Mouse (Mus musculus): ENCODE data around the gene 1700020D05Rik. TPM values are rescaled to one million over a fixed set of nuclear protein-coding genes. Genes with fewer than 3 reads are reported as not detected.

Gene 1700020D05Rik
- polyA plus RNA-seq, 2 experiments from 2014 or later = not detected

- no peak for ATAC-seq
Observed at GRCm38 (mm10) chr19:5474281-5475068, 29.1 kb downstream of the 1700020D05Rik start.

- ATAC-seq = peak; percentile 45
Observed at GRCm38 (mm10) chr19:5473720-5474119, 29.9 kb downstream of the 1700020D05Rik start, which contains the start of gene Efemp2. Efemp2 (plus strand) TSS chr19:5473954.

DNA sequence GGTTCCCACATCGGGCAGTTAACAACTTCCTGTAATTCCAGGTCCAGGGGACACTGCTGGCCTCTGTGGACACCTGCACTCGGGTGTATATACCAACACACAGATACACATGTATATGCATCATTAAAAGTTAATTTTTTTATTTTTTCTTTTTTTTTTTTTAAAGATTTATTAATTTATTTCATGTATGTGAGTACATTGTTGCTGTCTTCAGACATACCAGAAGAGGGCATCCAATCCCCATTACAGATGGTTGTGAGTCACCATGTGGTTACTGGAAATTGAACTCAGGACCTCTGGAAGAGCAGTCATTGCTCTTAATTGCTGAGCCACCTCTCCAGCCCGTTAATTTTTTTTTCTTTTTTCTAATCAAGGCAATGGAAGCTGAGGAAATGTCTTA is 30.7 kb downstream of the 1700020D05Rik start:
- no peak for ATAC-seq

- no peak for ATAC-seq
Observed at GRCm38 (mm10) chr19:5471846-5472245, 31.7 kb downstream of the 1700020D05Rik start.

GRCm38 (mm10) chr19:5468374-5468773 is 35.2 kb downstream of the 1700020D05Rik start, which contains the start of gene Ctsw:
Ctsw (minus strand) TSS chr19:5468507.
- ATAC-seq = peak; percentile 89

GRCm38 (mm10) chr19:5466916-5467500 is 36.6 kb downstream of the 1700020D05Rik start:
- no peak for ATAC-seq

DNA sequence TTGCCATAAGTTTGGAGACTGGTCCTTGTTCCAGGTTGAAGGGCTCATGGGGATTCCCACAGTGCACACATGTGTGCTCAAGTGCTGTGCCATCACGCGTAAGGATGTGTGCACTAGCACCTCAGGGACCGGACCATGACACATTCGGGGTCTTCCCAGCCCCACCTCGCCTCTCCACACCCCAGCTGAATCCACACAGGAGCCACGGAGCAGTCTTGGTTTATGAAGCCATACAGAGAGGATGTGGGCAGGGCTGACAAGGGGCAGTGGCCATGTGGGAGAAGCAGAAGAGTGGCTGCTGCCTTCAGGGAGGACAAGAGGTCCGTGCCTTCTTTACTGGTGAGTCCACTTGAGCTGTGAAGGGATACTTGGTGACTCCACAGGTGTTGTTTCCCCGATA is 38.5 kb downstream of the 1700020D05Rik start:
- no peak for ATAC-seq

- ATAC-seq = no peak
Observed at GRCm38 (mm10) chr19:5463791-5464562, 39.6 kb downstream of the 1700020D05Rik start.

DNA sequence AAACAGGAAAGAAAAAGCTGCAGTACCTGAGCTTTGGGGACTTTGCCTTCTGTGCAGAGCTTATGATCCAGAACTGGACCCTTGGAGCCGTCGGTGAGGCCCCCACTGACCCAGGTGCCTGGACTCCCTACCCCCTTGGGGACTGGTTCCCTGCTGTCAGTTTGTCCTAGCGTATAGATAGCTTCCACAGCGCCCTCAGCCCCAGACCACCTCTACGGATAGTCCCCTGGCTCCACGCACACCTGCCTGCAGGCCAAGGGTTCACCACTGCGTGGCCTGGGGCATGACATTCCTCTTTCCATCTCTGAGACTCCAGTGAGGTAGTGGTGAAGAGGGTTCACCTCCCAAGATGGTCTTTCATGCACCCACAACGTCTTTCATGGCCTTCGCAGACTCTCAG is 40.4 kb downstream of the 1700020D05Rik start:
- ATAC-seq = no peak

DNA sequence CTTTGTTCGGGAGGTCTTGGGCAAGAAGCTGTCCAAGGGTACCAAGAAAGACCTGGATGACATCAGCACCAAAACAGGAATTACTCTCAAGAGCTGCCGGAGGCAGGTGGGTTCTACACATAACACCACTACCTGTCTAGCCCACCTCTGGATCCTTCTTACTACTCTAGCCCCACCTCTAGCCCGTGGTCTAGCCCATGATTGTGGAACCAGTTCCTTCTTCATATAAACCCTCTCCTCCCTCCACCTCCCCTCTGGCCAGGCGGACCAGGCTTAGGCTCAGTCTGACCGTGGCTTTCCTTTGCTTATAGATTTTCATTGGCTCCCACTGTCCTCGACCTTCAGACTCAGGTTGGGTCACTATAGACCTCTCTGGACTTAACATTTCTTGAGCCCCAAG is 42.2 kb downstream of the 1700020D05Rik start:
- no peak for ATAC-seq

DNA sequence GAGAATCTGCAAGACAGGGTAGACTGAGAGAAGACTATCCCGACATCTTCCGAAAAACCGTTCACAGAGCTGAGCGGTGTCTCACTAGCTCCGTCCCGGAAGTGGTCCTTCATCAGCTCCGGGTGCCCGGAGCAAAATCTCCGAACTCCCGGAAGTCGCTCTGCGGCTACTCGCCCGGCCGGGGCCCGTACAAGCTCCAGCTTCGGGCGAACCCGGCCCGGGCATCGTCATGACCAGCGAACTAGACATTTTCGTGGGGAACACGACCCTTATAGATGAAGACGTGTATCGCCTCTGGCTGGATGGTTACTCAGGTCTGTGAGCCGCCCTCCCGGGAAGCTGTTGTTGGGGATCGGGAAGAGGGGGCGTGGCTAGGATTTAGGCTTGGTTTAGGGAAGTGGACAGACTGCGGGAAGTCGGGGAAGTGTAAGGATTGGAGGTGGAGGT is 43.1 kb downstream of the 1700020D05Rik start, which contains the start of gene Fibp:
Fibp (plus strand) TSS at position 151 of the 447 bp plus-strand sequence.
- peak; percentile 68 for ATAC-seq

DNA sequence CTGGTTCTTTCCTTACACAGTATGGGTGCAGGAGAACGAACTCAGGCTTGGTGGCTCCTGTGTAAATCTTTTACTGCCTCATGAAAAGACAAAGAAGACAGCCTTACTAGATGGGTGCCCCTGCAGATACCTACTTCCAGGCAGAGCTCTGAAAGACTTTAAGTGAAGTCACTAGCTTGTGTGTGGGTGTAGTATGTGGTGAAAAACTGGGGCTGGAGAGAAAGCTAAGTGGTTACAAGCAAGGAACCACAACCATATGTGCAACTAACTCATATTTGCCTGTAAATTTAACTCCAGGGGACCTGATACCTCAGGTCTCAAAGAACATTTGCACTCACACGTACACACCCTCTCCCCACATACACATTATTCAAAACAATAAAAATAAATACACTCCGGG is 43.7 kb downstream of the 1700020D05Rik start:
- ATAC-seq = no peak

GRCm38 (mm10) chr19:5459019-5459418 is 44.6 kb downstream of the 1700020D05Rik start:
- no peak for ATAC-seq

GRCm38 (mm10) chr19:5457746-5458442 is 45.7 kb downstream of the 1700020D05Rik start, which contains the start of gene Ccdc85b:
Ccdc85b (minus strand) TSS chr19:5457894.
- peak; percentile 11 for ATAC-seq

DNA sequence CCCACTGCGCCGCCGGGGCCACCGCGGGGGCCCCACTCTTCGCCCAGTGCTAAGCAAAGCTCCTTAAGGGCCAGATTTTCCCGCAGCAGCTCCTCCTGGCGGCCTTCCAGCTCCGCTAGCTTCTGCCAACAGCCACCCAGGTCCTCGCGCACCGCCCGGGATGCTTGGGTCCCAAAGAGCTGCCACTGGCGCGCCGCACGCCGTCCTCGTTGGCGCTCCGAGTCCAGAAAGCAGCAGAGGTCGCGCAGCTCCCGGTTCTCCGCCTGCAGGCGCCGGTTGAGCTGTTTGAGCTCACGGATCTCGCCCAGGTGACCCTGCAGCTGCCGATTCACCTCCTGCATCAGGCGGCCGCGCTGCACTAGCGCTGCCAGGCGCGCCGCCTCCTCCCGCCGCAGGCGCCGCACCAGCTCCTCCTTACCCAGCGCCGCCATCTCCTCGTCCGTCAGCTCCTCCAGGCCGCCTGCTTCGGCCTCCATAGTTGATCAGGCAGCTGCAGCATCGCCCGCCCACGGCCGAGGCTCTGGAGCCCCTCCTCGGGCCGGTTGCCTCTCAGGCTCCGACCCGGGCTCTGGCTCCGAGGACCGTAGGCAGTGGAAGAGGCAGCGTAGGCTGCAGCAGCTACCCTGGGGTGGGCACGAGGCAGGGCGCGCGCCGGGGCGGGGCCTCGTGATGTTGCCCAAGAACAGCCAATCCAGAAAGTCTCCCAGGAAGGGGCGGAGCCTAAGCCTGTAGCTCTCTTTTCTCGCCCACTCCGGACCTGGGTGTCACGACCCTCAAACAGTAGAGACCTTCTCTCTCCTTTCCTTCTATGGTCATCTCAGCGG is 46.5 kb downstream of the 1700020D05Rik start:
- peak; percentile 88 for ATAC-seq

- no peak for ATAC-seq
Observed at GRCm38 (mm10) chr19:5456241-5456921, 47.2 kb downstream of the 1700020D05Rik start.

DNA sequence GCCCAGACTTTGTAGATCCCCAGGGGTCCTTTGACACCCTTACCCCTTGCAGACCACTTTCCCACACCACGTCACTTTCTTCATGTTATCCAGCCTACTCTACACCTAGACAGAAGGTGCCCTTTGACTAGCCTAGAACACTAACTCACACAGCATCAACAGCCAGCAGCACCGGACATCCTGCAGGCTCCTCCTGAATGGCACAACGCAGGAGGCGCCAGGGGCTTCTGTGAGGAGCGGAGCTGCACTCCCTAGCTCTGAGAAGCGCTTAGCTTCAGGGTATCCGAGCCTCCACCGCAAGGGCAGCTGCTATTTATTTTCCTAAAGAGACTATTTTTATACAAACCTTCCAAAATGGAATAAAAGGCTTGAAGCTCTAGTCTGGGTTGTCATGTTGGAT is 48.0 kb downstream of the 1700020D05Rik start:
- ATAC-seq = no peak

DNA sequence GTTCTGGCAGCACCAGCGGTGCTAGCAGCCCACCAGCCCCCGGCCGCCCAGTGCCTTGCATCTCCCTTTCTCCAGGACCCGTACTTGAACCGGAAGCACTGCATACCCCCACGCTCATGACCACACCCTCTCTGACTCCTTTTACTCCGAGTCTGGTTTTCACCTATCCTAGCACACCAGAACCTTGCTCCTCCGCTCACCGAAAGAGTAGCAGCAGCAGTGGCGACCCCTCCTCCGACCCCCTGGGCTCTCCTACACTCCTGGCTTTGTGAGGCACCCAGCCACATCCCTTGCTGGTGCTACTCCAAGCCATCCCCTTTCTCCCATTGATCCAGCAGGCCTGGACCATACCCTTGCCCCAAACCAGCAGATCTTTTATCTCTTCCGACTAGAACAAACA is 48.5 kb downstream of the 1700020D05Rik start:
- no peak for ATAC-seq
